Mouse (Mus musculus): ENCODE measurements around the gene Clptm1. TPM values are rescaled to one million over a fixed set of nuclear protein-coding genes. Genes with fewer than 3 reads are reported as not detected.

Gene Clptm1
- polyA plus RNA-seq, 1 experiment, result 95.7 TPM

- no peaks in the 10 kb centered on the region for H3K79me2 ChIP-seq (ENCODE audit: control insufficient read depth, insufficient read depth)
- no peak overlapping the region for H3ac ChIP-seq (ENCODE audit: control insufficient read depth, insufficient read length, low read depth)
- no peak for TF ChIP-seq CTCF (IDR thresholded peaks at IDR 0.05; ENCODE audit: control insufficient read depth, insufficient read depth, insufficient read length)
- TF ChIP-seq MAX (IDR thresholded peaks at IDR 0.05), result no peak
- no peak for TF ChIP-seq FOSL1 (IDR thresholded peaks at IDR 0.05; ENCODE audit: insufficient read depth, low read length, poor library complexity, severe bottlenecking)
- TF ChIP-seq MYOD1 (IDR thresholded peaks at IDR 0.05; ENCODE audit: control insufficient read depth, insufficient read length, low read depth), result no peak
- TF ChIP-seq CEBPB (IDR thresholded peaks at IDR 0.05; ENCODE audit: low read depth), result no peak
- no peak for TF ChIP-seq MYOG (IDR thresholded peaks at IDR 0.05; ENCODE audit: control insufficient read depth, extremely low read depth, insufficient read length)
- no peak for TF ChIP-seq USF1 (IDR thresholded peaks at IDR 0.05; ENCODE audit: low read depth)
- no peak overlapping the region for H3K4me3 ChIP-seq (ENCODE audit: insufficient read depth, poor library complexity, severe bottlenecking)
- H3K79me3 ChIP-seq (ENCODE audit: low read depth), result no peaks in the 10 kb centered on the region
- no peaks in the 10 kb centered on the region for H3K36me3 ChIP-seq (ENCODE audit: control insufficient read depth, insufficient read depth)
- no peaks in the 10 kb centered on the region for H3K27me3 ChIP-seq (ENCODE audit: control insufficient read depth, insufficient read depth, insufficient read length)
Observed at GRCm38 (mm10) chr7:19699827-19700148, 35.0 kb upstream of the Clptm1 start.

GRCm38 (mm10) chr7:19698907-19699826 lies 34.3 kb upstream of the Clptm1 start, which contains the start of gene Apoe:
Apoe (minus strand) TSS chr7:19699188.
- H3K4me3 ChIP-seq (ENCODE audit: insufficient read depth, poor library complexity, severe bottlenecking), result no peak within 1 kb of the TSS
- no peaks in the 10 kb centered on the region for H3K79me2 ChIP-seq (ENCODE audit: control insufficient read depth, insufficient read depth)

GRCm38 (mm10) chr7:19697949-19698906 lies 33.4 kb upstream of the Clptm1 start:
- Histone ChIP-seq H3K79me2 (ENCODE audit: control insufficient read depth, insufficient read depth) (no peaks in the 10 kb centered on the region), H3K27me3 (ENCODE audit: control insufficient read depth, insufficient read depth, insufficient read length) (no peaks in the 10 kb centered on the region), H3K79me3 (ENCODE audit: low read depth) (no peaks in the 10 kb centered on the region), H3K4me3 (ENCODE audit: insufficient read depth, poor library complexity, severe bottlenecking) (no peak overlapping the region), H3K36me3 (ENCODE audit: control insufficient read depth, insufficient read depth) (no peaks in the 10 kb centered on the region), H3ac (ENCODE audit: control insufficient read depth, insufficient read length, low read depth) (no peak overlapping the region)
- no peak for TF ChIP-seq FOSL1 (IDR thresholded peaks at IDR 0.05; ENCODE audit: insufficient read depth, low read length, poor library complexity, severe bottlenecking)
- no peak for TF ChIP-seq MYOG (IDR thresholded peaks at IDR 0.05; ENCODE audit: control insufficient read depth, extremely low read depth, insufficient read length)
- no peak for TF ChIP-seq CTCF (IDR thresholded peaks at IDR 0.05; ENCODE audit: control insufficient read depth, insufficient read depth, insufficient read length)
- no peak for TF ChIP-seq MYOD1 (IDR thresholded peaks at IDR 0.05; ENCODE audit: control insufficient read depth, insufficient read length, low read depth)
- no peak for TF ChIP-seq USF1 (IDR thresholded peaks at IDR 0.05; ENCODE audit: low read depth)
- TF ChIP-seq MAX (IDR thresholded peaks at IDR 0.05), result no peak
- TF ChIP-seq CEBPB (IDR thresholded peaks at IDR 0.05; ENCODE audit: low read depth), result no peak

More at GRCm38 (mm10) chr7:19698907-19699826, 34.3 kb upstream of the Clptm1 start, which contains the start of gene Apoe:
- Histone ChIP-seq H3ac (ENCODE audit: control insufficient read depth, insufficient read length, low read depth) (no peak within 1 kb of the TSS), H3K27me3 (ENCODE audit: control insufficient read depth, insufficient read depth, insufficient read length) (no peaks in the 10 kb centered on the region), H3K79me3 (ENCODE audit: low read depth) (no peaks in the 10 kb centered on the region), H3K36me3 (ENCODE audit: control insufficient read depth, insufficient read depth) (no peaks in the 10 kb centered on the region)
- TF ChIP-seq MAX (IDR thresholded peaks at IDR 0.05) (no peak), MYOD1 (IDR thresholded peaks at IDR 0.05; ENCODE audit: control insufficient read depth, insufficient read length, low read depth) (no peak), USF1 (IDR thresholded peaks at IDR 0.05; ENCODE audit: low read depth) (no peak), CEBPB (IDR thresholded peaks at IDR 0.05; ENCODE audit: low read depth) (no peak), FOSL1 (IDR thresholded peaks at IDR 0.05; ENCODE audit: insufficient read depth, low read length, poor library complexity, severe bottlenecking) (no peak), MYOG (IDR thresholded peaks at IDR 0.05; ENCODE audit: control insufficient read depth, extremely low read depth, insufficient read length) (no peak), CTCF (IDR thresholded peaks at IDR 0.05; ENCODE audit: control insufficient read depth, insufficient read depth, insufficient read length) (no peak)

- no peaks in the 10 kb centered on the region for H3K27me3 ChIP-seq (ENCODE audit: control insufficient read depth, insufficient read depth, insufficient read length)
- no peaks in the 10 kb centered on the region for H3K79me2 ChIP-seq (ENCODE audit: control insufficient read depth, insufficient read depth)
- no peaks in the 10 kb centered on the region for H3K36me3 ChIP-seq (ENCODE audit: control insufficient read depth, insufficient read depth)
- no peaks in the 10 kb centered on the region for H3K79me3 ChIP-seq (ENCODE audit: low read depth)
- H3ac ChIP-seq (ENCODE audit: control insufficient read depth, insufficient read length, low read depth), result no peak overlapping the region
- no peak overlapping the region for H3K4me3 ChIP-seq (ENCODE audit: insufficient read depth, poor library complexity, severe bottlenecking)
- TF ChIP-seq FOSL1 (IDR thresholded peaks at IDR 0.05; ENCODE audit: insufficient read depth, low read length, poor library complexity, severe bottlenecking), result no peak
- TF ChIP-seq CTCF (IDR thresholded peaks at IDR 0.05; ENCODE audit: control insufficient read depth, insufficient read depth, insufficient read length), result no peak
- no peak for TF ChIP-seq MYOG (IDR thresholded peaks at IDR 0.05; ENCODE audit: control insufficient read depth, extremely low read depth, insufficient read length)
- TF ChIP-seq MAX (IDR thresholded peaks at IDR 0.05), result no peak
- no peak for TF ChIP-seq CEBPB (IDR thresholded peaks at IDR 0.05; ENCODE audit: low read depth)
- no peak for TF ChIP-seq USF1 (IDR thresholded peaks at IDR 0.05; ENCODE audit: low read depth)
- no peak for TF ChIP-seq MYOD1 (IDR thresholded peaks at IDR 0.05; ENCODE audit: control insufficient read depth, insufficient read length, low read depth)
Observed at GRCm38 (mm10) chr7:19696336-19696873, 31.6 kb upstream of the Clptm1 start.

GRCm38 (mm10) chr7:19695881-19696280 lies 31.0 kb upstream of the Clptm1 start:
- H3K4me3 ChIP-seq (ENCODE audit: insufficient read depth, poor library complexity, severe bottlenecking), result no peak overlapping the region
- H3ac ChIP-seq (ENCODE audit: control insufficient read depth, insufficient read length, low read depth), result no peak overlapping the region
- no peaks in the 10 kb centered on the region for H3K36me3 ChIP-seq (ENCODE audit: control insufficient read depth, insufficient read depth)
- TF ChIP-seq MYOG (IDR thresholded peaks at IDR 0.05; ENCODE audit: control insufficient read depth, extremely low read depth, insufficient read length) (no peak), CTCF (IDR thresholded peaks at IDR 0.05; ENCODE audit: control insufficient read depth, insufficient read depth, insufficient read length) (no peak), FOSL1 (IDR thresholded peaks at IDR 0.05; ENCODE audit: insufficient read depth, low read length, poor library complexity, severe bottlenecking) (no peak), MAX (IDR thresholded peaks at IDR 0.05) (no peak), CEBPB (IDR thresholded peaks at IDR 0.05; ENCODE audit: low read depth) (no peak), MYOD1 (IDR thresholded peaks at IDR 0.05; ENCODE audit: control insufficient read depth, insufficient read length, low read depth) (no peak), USF1 (IDR thresholded peaks at IDR 0.05; ENCODE audit: low read depth) (no peak)
- H3K79me3 ChIP-seq (ENCODE audit: low read depth), result no peaks in the 10 kb centered on the region
- H3K79me2 ChIP-seq (ENCODE audit: control insufficient read depth, insufficient read depth), result no peaks in the 10 kb centered on the region
- no peaks in the 10 kb centered on the region for H3K27me3 ChIP-seq (ENCODE audit: control insufficient read depth, insufficient read depth, insufficient read length)

All from C2C12 (cell line).